Mouse (Mus musculus) midbrain, embryonic 13.5 days (tissue): ENCODE measurements at regions not wholly inside any gene's neighbourhood (a gene's known extent, or its start where the extent isn't known, plus 50 kb on each side); places are given as distances from the start of the nearest gene placed in this dataset.

Experiments used
- ATAC-seq: fragments of 200-750 bp; cut with Nextera tagmentation; 2 replicates; pipeline ENCODE4 v1.8.0; 2017; ENCODE audit warnings: mild to moderate bottlenecking, moderate TSS enrichment, moderate library complexity
- H3K27ac ChIP-seq: fragments of 300-500 bp; sonication (generic); 2 replicates; pipeline ENCODE4 v1.5.1; 2015; ENCODE audit warnings: inconsistent platforms, mild to moderate bottlenecking, moderate library complexity
- H3K27me3 ChIP-seq: fragments of 300-500 bp; sonication (generic); 2 replicates; pipeline ENCODE4 v1.6.1; 2015; ENCODE audit warnings: mild to moderate bottlenecking, inconsistent platforms
- H3K36me3 ChIP-seq: fragments of 300-500 bp; sonication (generic); 2 replicates; pipeline ENCODE4 v1.6.1; 2015; ENCODE audit warnings: mild to moderate bottlenecking, inconsistent platforms
- H3K4me1 ChIP-seq: fragments of 300-500 bp; sonication (generic); replicated peaks from 2 replicates; pipeline ENCODE4 v1.6.1; 2015; ENCODE audit warnings: inconsistent platforms
- H3K4me2 ChIP-seq: fragments of 300-500 bp; sonication (generic); replicated peaks from 2 replicates; pipeline ENCODE4 v1.6.1; 2015; ENCODE audit warnings: moderate library complexity, mild to moderate bottlenecking, inconsistent platforms
- H3K4me3 ChIP-seq: fragments of 300-500 bp; sonication (generic); replicated peaks from 2 replicates; pipeline ENCODE4 v1.5.1; 2015; ENCODE audit warnings: mild to moderate bottlenecking, inconsistent platforms
- H3K9ac ChIP-seq: fragments of 300-500 bp; sonication (generic); replicated peaks from 2 replicates; pipeline ENCODE4 v1.6.1; 2015; ENCODE audit warnings: mild to moderate bottlenecking, inconsistent platforms
- H3K9me3 ChIP-seq: fragments of 300-500 bp; sonication (generic); 2 replicates; pipeline ENCODE4 v1.6.1; 2016; ENCODE audit warnings: mild to moderate bottlenecking, inconsistent platforms
- WGBS: fragments of 180-500 bp; shearing (Covaris S2); methylation state at CpG from one replicate; pipeline ENCODE4 v1.1.7; 2015; 5-methylcytosine and 5-hydroxymethylcytosine counted together

DNA sequence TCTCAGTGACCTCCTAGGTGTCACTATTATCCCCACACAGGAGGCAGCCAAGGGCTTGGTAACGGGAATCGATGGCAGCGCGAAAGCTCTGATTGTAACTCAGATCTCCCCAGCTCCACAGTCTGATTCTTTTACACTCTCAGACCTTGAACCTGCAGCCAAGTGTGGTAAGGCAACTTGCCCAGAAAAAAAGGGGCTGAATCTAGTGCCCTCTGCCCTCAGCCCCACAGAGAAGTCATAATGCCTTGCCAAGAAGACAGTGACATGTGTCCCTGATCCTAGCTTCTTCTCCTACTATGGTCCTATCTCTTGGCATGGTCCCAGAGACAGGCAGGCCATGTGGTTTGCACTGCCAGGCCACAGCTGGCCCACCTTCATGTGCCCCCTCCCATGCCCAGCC is 68.6 kb upstream of the Pja1 start:
- Histone ChIP-seq H3K27ac (no peak overlapping the region; the same call in 1 of the 2 replicates), H3K4me2 (no peak overlapping the region), H3K36me3 (no peaks in the 10 kb centered on the region), H3K4me1 (peaks cover 8% of the 10 kb centered on the region; the same call in 1 of the 2 replicates), H3K4me3 (no peak overlapping the region), H3K9me3 (no peaks in the 10 kb centered on the region), H3K27me3 (peaks cover 78% of the 10 kb centered on the region), H3K9ac (no peak overlapping the region)
- WGBS = 85% methylated on average over 4 of the region's 4 CpGs
- ATAC-seq = no peak; the same call in 1 of the 2 replicates

DNA sequence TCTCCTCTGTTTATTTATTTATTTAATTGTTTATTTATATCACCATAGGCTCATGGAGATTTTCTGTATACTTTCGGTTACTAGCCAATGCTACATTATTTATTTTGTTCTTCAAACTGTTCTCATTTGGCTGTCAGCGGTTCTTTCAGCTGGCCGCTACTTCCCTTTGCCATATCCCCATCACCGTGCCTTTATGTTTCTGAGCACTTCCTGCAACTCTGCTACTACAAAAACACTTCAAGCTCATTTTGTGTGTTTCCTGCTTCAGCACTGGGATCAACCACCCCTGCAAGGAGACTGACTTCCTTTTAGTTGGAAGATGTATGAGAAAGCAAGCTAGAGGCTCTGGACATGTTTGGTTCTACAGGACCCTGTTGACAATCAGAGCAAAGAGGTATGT is 66.7 kb upstream of the Pja1 start:
- whole genome bisulfite sequencing = 90% methylated on average over 4 of the region's 4 CpGs

GRCm38 (mm10) chrX:99534922-99535321 is 63.8 kb upstream of the Pja1 start:
- 68% methylated on average over 4 of the region's 4 CpGs for WGBS
- H3K27me3 ChIP-seq = peaks cover 76% of the 10 kb centered on the region
- peak; percentile 58; the same call in 1 of the 2 replicates for ATAC-seq

More for the DNA sequence above, 66.7 kb upstream of the Pja1 start:
- no peaks in the 10 kb centered on the region for H3K36me3 ChIP-seq
- no peak overlapping the region for H3K9ac ChIP-seq
- no peaks in the 10 kb centered on the region for H3K9me3 ChIP-seq
- H3K27ac ChIP-seq = no peak overlapping the region
- peaks cover 8% of the 10 kb centered on the region; the same call in 1 of the 2 replicates for H3K4me1 ChIP-seq
- no peak for ATAC-seq
- H3K4me2 ChIP-seq = no peak overlapping the region
- no peak overlapping the region for H3K4me3 ChIP-seq
- peaks cover 81% of the 10 kb centered on the region for H3K27me3 ChIP-seq

DNA sequence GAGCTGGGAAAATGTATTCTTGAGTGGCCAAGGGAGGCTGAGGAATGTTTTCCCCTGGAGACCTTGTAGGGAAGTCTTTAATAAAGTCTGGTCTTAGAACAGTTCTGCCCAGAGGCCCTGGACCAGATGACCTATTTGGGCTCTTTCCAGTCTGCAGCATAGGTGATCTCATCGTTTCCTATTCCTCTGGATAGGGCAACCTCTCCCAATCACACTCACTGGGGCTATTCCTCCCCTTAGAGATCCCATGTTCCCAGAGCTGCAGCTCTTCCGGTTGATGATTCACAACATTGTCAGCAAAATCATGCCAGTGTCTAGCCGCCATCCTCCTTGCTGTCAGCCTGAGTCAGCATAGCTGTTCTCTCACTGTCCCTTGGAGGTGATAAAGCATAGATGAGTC is 60.1 kb upstream of the Pja1 start:
- Histone ChIP-seq H3K4me3 (no peak overlapping the region), H3K4me2 (no peak overlapping the region), H3K36me3 (no peaks in the 10 kb centered on the region), H3K27ac (no peak overlapping the region), H3K4me1 (no peaks in the 10 kb centered on the region), H3K27me3 (peaks cover 78% of the 10 kb centered on the region), H3K9ac (no peak overlapping the region), H3K9me3 (no peaks in the 10 kb centered on the region)
- ATAC-seq = no peak
- 78% methylated on average over 3 of the region's 3 CpGs for WGBS

More at GRCm38 (mm10) chrX:99534922-99535321, 63.8 kb upstream of the Pja1 start:
- Histone ChIP-seq H3K9me3 (no peaks in the 10 kb centered on the region), H3K9ac (no peak overlapping the region), H3K4me3 (no peak overlapping the region), H3K4me2 (no peak overlapping the region), H3K36me3 (no peaks in the 10 kb centered on the region), H3K27ac (0 out of 2 replicates have a peak overlapping the region, but pooled peaks have one; percentile 7), H3K4me1 (peaks cover 6% of the 10 kb centered on the region; the same call in 1 of the 2 replicates)

DNA sequence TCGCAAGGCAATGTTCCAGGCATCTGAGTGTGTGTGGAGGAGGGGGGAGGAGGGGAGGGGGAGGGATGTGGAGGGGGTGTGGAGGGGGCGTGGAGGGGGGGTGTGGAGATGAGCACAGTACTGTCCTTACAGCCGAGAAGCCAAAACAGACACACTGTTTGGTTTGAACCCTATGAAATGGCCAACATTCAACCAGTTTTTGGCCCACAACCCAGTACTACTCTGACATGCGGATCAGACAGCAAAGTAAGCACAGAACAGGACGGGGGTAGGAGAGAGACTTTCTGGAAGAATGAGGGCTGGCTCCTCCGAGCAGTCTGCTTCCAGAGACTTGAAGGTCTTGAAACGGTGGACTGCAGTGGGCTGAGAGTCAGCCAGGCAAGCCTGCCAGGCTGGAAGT is 59.4 kb upstream of the Pja1 start:
- Histone ChIP-seq H3K4me3 (no peak overlapping the region), H3K27ac (no peak overlapping the region), H3K27me3 (peaks cover 80% of the 10 kb centered on the region), H3K4me1 (no peaks in the 10 kb centered on the region), H3K4me2 (no peak overlapping the region), H3K9me3 (no peaks in the 10 kb centered on the region), H3K9ac (no peak overlapping the region), H3K36me3 (no peaks in the 10 kb centered on the region)
- ATAC-seq = no peak
- 77% methylated on average over 7 of the region's 7 CpGs for WGBS

DNA sequence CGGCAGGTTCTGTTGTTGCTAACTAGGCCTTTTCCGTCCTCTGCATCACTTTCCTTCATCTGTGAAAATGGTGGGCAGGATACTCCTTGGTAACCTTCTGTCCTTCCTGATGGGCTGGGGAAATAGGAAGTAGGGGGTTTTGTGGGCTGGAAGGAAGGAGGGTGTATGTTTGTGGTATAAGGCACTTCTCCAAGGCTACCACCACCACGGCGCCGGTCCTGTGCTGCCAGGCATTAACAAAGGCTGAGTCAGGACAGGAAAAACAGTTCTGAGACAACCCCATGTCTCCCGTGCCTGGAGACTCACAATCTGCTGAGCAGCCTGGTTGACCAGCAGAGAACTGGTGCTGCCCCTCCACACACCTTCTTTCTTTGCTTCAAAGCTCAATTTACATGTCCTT is 52.2 kb upstream of the Pja1 start:
- Histone ChIP-seq H3K27me3 (peaks cover 77% of the 10 kb centered on the region), H3K9me3 (no peaks in the 10 kb centered on the region), H3K27ac (no peak overlapping the region), H3K36me3 (no peaks in the 10 kb centered on the region), H3K4me2 (no peak overlapping the region), H3K9ac (no peak overlapping the region), H3K4me3 (no peak overlapping the region), H3K4me1 (peaks cover 19% of the 10 kb centered on the region)
- ATAC-seq = no peak
- WGBS = 37% methylated on average over 6 of the region's 6 CpGs

- H3K27ac ChIP-seq = peak overlapping the region; percentile 44; the same call in 1 of the 2 replicates
- WGBS = 24% methylated on average over 5 of the region's 5 CpGs
- no peaks in the 10 kb centered on the region for H3K36me3 ChIP-seq
- ATAC-seq = peak; percentile 78
- H3K4me2 ChIP-seq = no peak overlapping the region
- H3K9me3 ChIP-seq = no peaks in the 10 kb centered on the region
- H3K9ac ChIP-seq = no peak overlapping the region
- peaks cover 24% of the 10 kb centered on the region for H3K4me1 ChIP-seq
- no peak overlapping the region for H3K4me3 ChIP-seq
- H3K27me3 ChIP-seq = peaks cover 76% of the 10 kb centered on the region
Measured at GRCm38 (mm10) chrX:99522830-99523229, 51.8 kb upstream of the Pja1 start.

GRCm38 (mm10) chrX:99522289-99522688 is 51.2 kb upstream of the Pja1 start:
- H3K4me3 ChIP-seq = no peak overlapping the region
- no peak overlapping the region for H3K4me2 ChIP-seq
- WGBS = 27% methylated on average over 11 of the region's 11 CpGs
- no peak overlapping the region for H3K9ac ChIP-seq
- H3K27ac ChIP-seq = peak overlapping the region; percentile 44
- ATAC-seq = peak; percentile 96
- no peaks in the 10 kb centered on the region for H3K9me3 ChIP-seq
- H3K4me1 ChIP-seq = peaks cover 27% of the 10 kb centered on the region
- peaks cover 75% of the 10 kb centered on the region for H3K27me3 ChIP-seq
- H3K36me3 ChIP-seq = no peaks in the 10 kb centered on the region

- Histone ChIP-seq H3K27ac (peak overlapping the region; percentile 44), H3K4me3 (no peak overlapping the region), H3K4me1 (peaks cover 31% of the 10 kb centered on the region), H3K27me3 (peaks cover 73% of the 10 kb centered on the region), H3K9me3 (no peaks in the 10 kb centered on the region), H3K4me2 (no peak overlapping the region), H3K36me3 (no peaks in the 10 kb centered on the region), H3K9ac (no peak overlapping the region)
- no peak for ATAC-seq
- WGBS = 29% methylated on average over 7 of the region's 7 CpGs
Measured at GRCm38 (mm10) chrX:99521866-99522265, 50.8 kb upstream of the Pja1 start.
